Mouse (Mus musculus): Measurements from ENCODE around the gene Cenpx.

GRCm38 (mm10) chr11:120666617-120667016 is 46.9 kb downstream of the Cenpx start:
- no peak for TF ChIP-seq POLR2A (IDR thresholded peaks at IDR 0.05; ENCODE audit: low read depth, low read length)
- TF ChIP-seq CTCF (conservative IDR thresholded peaks at IDR 0.05; ENCODE audit: insufficient read depth, insufficient read length, low read depth, low read length): no peak

Data from kidney, adult 2 months (tissue).